Mouse (Mus musculus): ENCODE results near the gene Plp2.
"Not testable (repeated sequence)": the region's sequence is repeated elsewhere in the genome, so short reads cannot be mapped to it uniquely, and the experiment has no call there.

Gene Plp2
- long read RNA-seq, experiment 1, transcript Plp2-201 (5 exons, 1,157 nt): major isoform, 11 of 13 reads
- long read RNA-seq, experiment 1, partial matches to known transcripts: 2 of 13 reads
- long read RNA-seq, experiment 1, other reads (novel, unspliced or antisense): 0 of 13 reads
- long read RNA-seq, experiment 2, transcript Plp2-201 (5 exons, 1,157 nt): major isoform, 11 of 13 reads
- long read RNA-seq, experiment 2, partial matches to known transcripts: 1 of 13 reads
- long read RNA-seq, experiment 2, other reads (novel, unspliced or antisense): 1 of 13 reads

GRCm38 (mm10) chrX:7670921-7671623 is at the start of gene Plp2:
Plp2 (minus strand) TSS chrX:7671390.
- intact Hi-C loops (cut with DNase I): loop anchor here (10.0 kb wide), 1 partner anchor 246 kb away; no protein-coding TSS in a partner anchor

- intact Hi-C loops (cut with DNase I): not testable (repeated sequence)
Observed at GRCm38 (mm10) chrX:7716058-7716457, 44.9 kb upstream of the Plp2 start.

GRCm38 (mm10) chrX:7714135-7714899 is 43.1 kb upstream of the Plp2 start, which contains the start of gene Wdr45:
Wdr45 (plus strand) TSS chrX:7714333.
- intact Hi-C loops (cut with DNase I): not testable (repeated sequence)

- intact Hi-C loops (cut with DNase I): not testable (repeated sequence)
Observed at GRCm38 (mm10) chrX:7713764-7714134, 42.6 kb upstream of the Plp2 start.

- intact Hi-C loops (cut with DNase I): no loop called here
Observed at GRCm38 (mm10) chrX:7696954-7697381, 25.8 kb upstream of the Plp2 start, which contains the start of gene Gpkow. Gpkow (plus strand) TSS chrX:7697131.

- intact Hi-C loops (cut with DNase I): no loop called here
Observed at GRCm38 (mm10) chrX:7696520-7696919, 25.3 kb upstream of the Plp2 start.

GRCm38 (mm10) chrX:7692862-7693261 is 21.7 kb upstream of the Plp2 start:
- intact Hi-C loops (cut with DNase I): no loop called here

- intact Hi-C loops (cut with DNase I): no loop called here
Observed at GRCm38 (mm10) chrX:7690486-7690885, 19.3 kb upstream of the Plp2 start.

- intact Hi-C loops (cut with DNase I): no loop called here
Observed at GRCm38 (mm10) chrX:7688321-7688720, 17.1 kb upstream of the Plp2 start.

GRCm38 (mm10) chrX:7680864-7681263 is 9.7 kb upstream of the Plp2 start, which contains the start of gene Magix:
Magix (minus strand) TSS chrX:7681251.
- intact Hi-C loops (cut with DNase I): no loop called here

GRCm38 (mm10) chrX:7680057-7680412 is 8.8 kb upstream of the Plp2 start:
- intact Hi-C loops (cut with DNase I): no loop called here

GRCm38 (mm10) chrX:7679405-7680056 is 8.3 kb upstream of the Plp2 start:
- intact Hi-C loops (cut with DNase I): loop anchor here (10.0 kb wide), 1 partner anchor 255 kb away; no protein-coding TSS in a partner anchor

- intact Hi-C loops (cut with DNase I): loop anchor here (10.0 kb wide), 1 partner anchor 254 kb away; no protein-coding TSS in a partner anchor
Observed at GRCm38 (mm10) chrX:7678986-7679385, 7.8 kb upstream of the Plp2 start.

- intact Hi-C loops (cut with DNase I): loop anchor here (10.0 kb wide), 1 partner anchor 250 kb away; no protein-coding TSS in a partner anchor
Observed at GRCm38 (mm10) chrX:7675001-7675380, 3.8 kb upstream of the Plp2 start.

GRCm38 (mm10) chrX:7674284-7675000 is 3.3 kb upstream of the Plp2 start:
- intact Hi-C loops (cut with DNase I): loop anchor here (10.0 kb wide), 1 partner anchor 250 kb away; no protein-coding TSS in a partner anchor

- intact Hi-C loops (cut with DNase I): loop anchor here (10.0 kb wide), 1 partner anchor 249 kb away; no protein-coding TSS in a partner anchor
Observed at GRCm38 (mm10) chrX:7673578-7674281, 2.5 kb upstream of the Plp2 start.

- intact Hi-C loops (cut with DNase I): loop anchor here (10.0 kb wide), 1 partner anchor 248 kb away; no protein-coding TSS in a partner anchor
Observed at GRCm38 (mm10) chrX:7672739-7673138, 1.5 kb upstream of the Plp2 start.

GRCm38 (mm10) chrX:7670390-7670881 is 754 bp downstream of the Plp2 start:
- intact Hi-C loops (cut with DNase I): loop anchor here (10.0 kb wide), 1 partner anchor 246 kb away; no protein-coding TSS in a partner anchor
